Mouse (Mus musculus) G1E (cell line): ENCODE measurements around the gene Olfr455.

Source experiments
- CTCF ChIP-seq: IDR thresholded peaks from 2 replicates; pipeline ENCODE4 v1.5.1; 2012; ENCODE audit warnings: low read depth, low read length, inconsistent platforms, mixed read lengths
- POLR2AphosphoS5 ChIP-seq: IDR thresholded peaks from 2 replicates; pipeline ENCODE4 v1.6.1; 2012; ENCODE audit warnings: low read depth, low read length, inconsistent platforms; ENCODE audit not compliant: insufficient replicate concordance
- TAL1 ChIP-seq: conservative IDR thresholded peaks from 2 replicates; pipeline ENCODE4 v1.6.1; 2012; ENCODE audit warnings: low read depth, low read length, inconsistent platforms, mixed read lengths

DNA sequence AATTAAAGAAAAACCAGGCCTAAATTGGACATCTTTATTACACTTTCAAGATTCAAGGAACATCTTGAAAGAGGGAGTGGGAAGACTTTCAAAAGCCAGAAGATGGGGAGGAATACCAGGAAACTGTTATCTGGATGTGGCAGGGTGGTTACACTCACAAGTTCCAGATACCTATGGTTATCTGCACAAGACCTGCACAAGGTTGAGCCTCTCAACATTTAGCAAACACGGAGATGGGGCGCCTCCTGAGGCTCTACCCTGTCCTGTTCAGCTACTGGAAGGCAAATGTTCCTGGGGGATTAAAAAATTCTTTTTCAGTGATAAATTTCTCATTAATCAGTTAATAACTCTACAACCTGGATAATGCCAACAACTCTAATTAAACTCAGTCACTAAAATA lies 30.0 kb upstream of the Olfr455 start:
- TF ChIP-seq POLR2AphosphoS5 (no peak), CTCF (no peak), TAL1 (no peak)
